Mouse (Mus musculus) cerebellum, adult 9-11 months (tissue): ENCODE data around the gene Smad5.

Experiments used
- DNase-seq: peaks from one replicate; pipeline ENCODE4 v3.0.0; 2022

Gene Smad5

GRCm38 (mm10) chr13:56702469-56703221 lies at the start of gene Smad5:
Gene Smad5 (plus strand): TSS chr13:56703010.
- DNase-seq: peak; percentile 92

- DNase-seq: no peak
Observed at GRCm38 (mm10) chr13:56654176-56654575, 48.6 kb upstream of the Smad5 start.

GRCm38 (mm10) chr13:56657946-56658512 lies 44.8 kb upstream of the Smad5 start:
- peak; percentile 41 for DNase-seq

- no peak for DNase-seq
Observed at GRCm38 (mm10) chr13:56658931-56659330, 43.9 kb upstream of the Smad5 start.

- no peak for DNase-seq
Observed at GRCm38 (mm10) chr13:56661914-56662621, 40.7 kb upstream of the Smad5 start.

- DNase-seq: peak; percentile 33
Observed at GRCm38 (mm10) chr13:56664256-56665170, 38.3 kb upstream of the Smad5 start.

- DNase-seq: no peak
Observed at GRCm38 (mm10) chr13:56671206-56671605, 31.6 kb upstream of the Smad5 start.

- no peak for DNase-seq
Observed at GRCm38 (mm10) chr13:56677731-56678130, 25.1 kb upstream of the Smad5 start.

GRCm38 (mm10) chr13:56678188-56678787 lies 24.5 kb upstream of the Smad5 start:
- no peak for DNase-seq

GRCm38 (mm10) chr13:56678826-56679504 lies 23.8 kb upstream of the Smad5 start:
- DNase-seq: no peak

GRCm38 (mm10) chr13:56681924-56682323 lies 20.9 kb upstream of the Smad5 start:
- peak; percentile 46 for DNase-seq

- peak; percentile 96 for DNase-seq
Observed at GRCm38 (mm10) chr13:56682326-56682725, 20.5 kb upstream of the Smad5 start.

GRCm38 (mm10) chr13:56683306-56683705 lies 19.5 kb upstream of the Smad5 start:
- DNase-seq: peak; percentile 52

GRCm38 (mm10) chr13:56692011-56692410 lies 10.8 kb upstream of the Smad5 start:
- DNase-seq: no peak

- DNase-seq: no peak
Observed at GRCm38 (mm10) chr13:56692644-56693043, 10.2 kb upstream of the Smad5 start.

- DNase-seq: no peak
Observed at GRCm38 (mm10) chr13:56695701-56696100, 7.1 kb upstream of the Smad5 start.

GRCm38 (mm10) chr13:56696699-56697098 lies 6.1 kb upstream of the Smad5 start:
- DNase-seq: no peak

GRCm38 (mm10) chr13:56697171-56697570 lies 5.6 kb upstream of the Smad5 start:
- DNase-seq: no peak

GRCm38 (mm10) chr13:56698391-56698790 lies 4.4 kb upstream of the Smad5 start:
- peak; percentile 79 for DNase-seq

GRCm38 (mm10) chr13:56699370-56699769 lies 3.4 kb upstream of the Smad5 start:
- peak; percentile 37 for DNase-seq

- DNase-seq: no peak
Observed at GRCm38 (mm10) chr13:56700981-56701380, 1.8 kb upstream of the Smad5 start.

GRCm38 (mm10) chr13:56701924-56702323 lies 886 bp upstream of the Smad5 start:
- DNase-seq: peak; percentile 54
